Mouse (Mus musculus): Measurements from ENCODE around the gene Pde4d. TPM values are rescaled to one million over a fixed set of nuclear protein-coding genes. Genes with fewer than 3 reads are reported as not detected.

The Pde4d gene
- polyA plus RNA-seq, 1 experiment: 34.7 TPM

- no peak for TF ChIP-seq POLR2A (IDR thresholded peaks at IDR 0.05; ENCODE audit: extremely low read depth, insufficient read depth, low read length)
- no peak for TF ChIP-seq CTCF (IDR thresholded peaks at IDR 0.05; ENCODE audit: extremely low read depth, insufficient read depth, low read length)
- Histone ChIP-seq H3K27ac (ENCODE audit: insufficient read depth, low read length) (no peak overlapping the region), H3K4me3 (ENCODE audit: insufficient read depth, low read length) (no peak overlapping the region), H3K4me1 (ENCODE audit: control insufficient read depth, insufficient read depth, low read length) (no peaks in the 10 kb centered on the region)
Measured at GRCm38 (mm10) chr13:108435687-108436086, 14.1 kb upstream of the Pde4d start.

DNA sequence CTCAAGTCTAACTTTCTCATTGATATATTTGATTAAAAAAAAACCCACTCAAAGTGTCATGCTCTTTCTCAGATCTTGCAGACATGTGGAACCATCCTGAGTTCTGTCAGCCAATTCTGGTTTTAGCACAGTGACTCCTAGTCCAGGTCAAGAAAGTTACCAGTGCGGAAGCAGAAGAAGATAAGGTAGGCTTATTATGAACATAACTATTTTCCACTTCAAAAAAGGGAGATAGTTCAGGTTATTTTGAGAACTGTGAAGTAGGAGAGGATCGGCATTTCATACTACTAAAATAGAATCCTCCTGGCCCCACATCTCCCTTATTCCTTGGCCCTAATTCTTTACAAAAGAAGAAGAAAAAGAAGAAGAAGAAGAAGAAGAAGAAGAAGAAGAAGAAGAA is 12.3 kb upstream of the Pde4d start:
- Histone ChIP-seq H3K4me1 (ENCODE audit: control insufficient read depth, insufficient read depth, low read length) (no peaks in the 10 kb centered on the region), H3K27ac (ENCODE audit: insufficient read depth, low read length) (no peak overlapping the region), H3K4me3 (ENCODE audit: insufficient read depth, low read length) (no peak overlapping the region)
- TF ChIP-seq CTCF (IDR thresholded peaks at IDR 0.05; ENCODE audit: extremely low read depth, insufficient read depth, low read length): no peak
- TF ChIP-seq POLR2A (IDR thresholded peaks at IDR 0.05; ENCODE audit: extremely low read depth, insufficient read depth, low read length): no peak

- no peak for TF ChIP-seq POLR2A (IDR thresholded peaks at IDR 0.05; ENCODE audit: extremely low read depth, insufficient read depth, low read length)
- Histone ChIP-seq H3K4me1 (ENCODE audit: control insufficient read depth, insufficient read depth, low read length) (no peaks in the 10 kb centered on the region), H3K4me3 (ENCODE audit: insufficient read depth, low read length) (no peak overlapping the region), H3K27ac (ENCODE audit: insufficient read depth, low read length) (no peak overlapping the region)
Measured at GRCm38 (mm10) chr13:108439012-108439411, 10.7 kb upstream of the Pde4d start.

- TF ChIP-seq POLR2A (IDR thresholded peaks at IDR 0.05; ENCODE audit: extremely low read depth, insufficient read depth, low read length): no peak
- no peak for TF ChIP-seq CTCF (IDR thresholded peaks at IDR 0.05; ENCODE audit: extremely low read depth, insufficient read depth, low read length)
- H3K27ac ChIP-seq (ENCODE audit: insufficient read depth, low read length): no peak overlapping the region
- H3K4me1 ChIP-seq (ENCODE audit: control insufficient read depth, insufficient read depth, low read length): no peaks in the 10 kb centered on the region; the same call in 1 of the 2 replicates
- no peak overlapping the region for H3K4me3 ChIP-seq (ENCODE audit: insufficient read depth, low read length)
Measured at GRCm38 (mm10) chr13:108448348-108448931, 1.3 kb upstream of the Pde4d start.

DNA sequence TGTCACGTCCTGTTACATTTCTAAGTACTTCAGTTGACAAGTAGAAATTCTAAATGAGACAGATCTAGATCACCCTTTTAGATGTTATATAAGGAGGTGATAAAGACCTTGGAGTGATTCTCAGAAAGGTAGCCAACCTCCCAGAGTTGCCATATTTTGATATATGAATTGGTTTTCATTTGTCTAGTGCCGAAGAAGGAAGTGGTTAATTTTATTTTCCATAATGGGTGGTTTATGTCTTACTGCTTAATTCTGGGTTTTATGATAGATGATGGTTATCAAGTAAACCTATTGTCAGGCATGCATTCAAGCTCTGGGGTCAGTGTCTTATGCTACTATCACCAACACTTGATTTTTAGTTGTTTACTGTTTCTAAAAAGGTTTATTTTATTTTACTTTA is 1.4 kb downstream of the Pde4d start:
- H3K4me1 ChIP-seq (ENCODE audit: control insufficient read depth, insufficient read depth, low read length): no peaks in the 10 kb centered on the region; the same call in 1 of the 2 replicates
- H3K27ac ChIP-seq (ENCODE audit: insufficient read depth, low read length): no peak overlapping the region
- H3K4me3 ChIP-seq (ENCODE audit: insufficient read depth, low read length): no peak overlapping the region
- no peak for TF ChIP-seq CTCF (IDR thresholded peaks at IDR 0.05; ENCODE audit: extremely low read depth, insufficient read depth, low read length)
- no peak for TF ChIP-seq POLR2A (IDR thresholded peaks at IDR 0.05; ENCODE audit: extremely low read depth, insufficient read depth, low read length)

DNA sequence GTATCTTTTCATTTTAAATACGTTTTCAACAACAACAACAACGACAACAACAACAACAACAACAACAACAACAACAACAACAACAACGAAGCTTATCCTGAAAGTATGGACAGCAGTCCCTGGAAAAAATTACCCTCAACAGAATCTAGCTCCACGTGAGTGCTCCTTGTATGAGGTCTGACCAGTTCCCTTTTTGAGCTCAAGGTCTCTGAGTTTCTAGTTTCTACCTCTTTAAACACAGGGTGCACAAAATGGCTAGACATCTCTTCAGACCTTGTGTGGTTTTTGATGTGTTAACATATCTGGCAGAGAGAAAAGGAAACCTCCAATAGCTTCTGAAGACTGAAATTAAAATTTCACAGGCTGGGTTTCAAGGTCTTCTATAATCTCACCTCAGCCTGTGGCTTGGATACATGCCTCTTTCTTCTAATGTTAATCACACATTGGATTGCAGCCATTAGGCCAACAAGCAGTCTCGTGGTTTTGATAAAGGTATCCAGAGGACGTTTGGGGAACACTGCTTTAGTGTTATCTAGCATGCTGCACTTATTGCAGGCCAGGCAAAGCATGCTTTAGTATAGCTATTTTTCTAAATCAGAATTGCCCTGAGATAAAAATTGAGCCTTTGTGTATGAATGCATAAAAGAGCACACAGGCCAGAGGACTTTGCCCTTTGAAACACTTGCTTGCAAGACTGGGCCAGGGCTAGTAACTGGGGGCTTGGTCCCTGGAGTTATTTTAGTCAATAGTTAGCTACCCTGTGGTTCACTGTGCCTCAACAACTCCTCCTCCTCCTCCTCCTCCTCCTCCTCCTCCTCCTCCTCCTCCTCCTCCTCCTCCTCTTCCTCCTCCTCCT is 3.5 kb downstream of the Pde4d start:
- TF ChIP-seq POLR2A (IDR thresholded peaks at IDR 0.05; ENCODE audit: extremely low read depth, insufficient read depth, low read length) (no peak), CTCF (IDR thresholded peaks at IDR 0.05; ENCODE audit: extremely low read depth, insufficient read depth, low read length) (no peak)
- no peak overlapping the region for H3K27ac ChIP-seq (ENCODE audit: insufficient read depth, low read length)

GRCm38 (mm10) chr13:108462518-108462917 is 12.8 kb downstream of the Pde4d start:
- no peak overlapping the region for H3K27ac ChIP-seq (ENCODE audit: insufficient read depth, low read length)
- no peak overlapping the region for H3K4me3 ChIP-seq (ENCODE audit: insufficient read depth, low read length)
- TF ChIP-seq POLR2A (IDR thresholded peaks at IDR 0.05; ENCODE audit: extremely low read depth, insufficient read depth, low read length): no peak
- no peak for TF ChIP-seq CTCF (IDR thresholded peaks at IDR 0.05; ENCODE audit: extremely low read depth, insufficient read depth, low read length)
- H3K4me1 ChIP-seq (ENCODE audit: control insufficient read depth, insufficient read depth, low read length): no peaks in the 10 kb centered on the region; the same call in 1 of the 2 replicates

More for the DNA sequence above, 3.5 kb downstream of the Pde4d start:
- no peaks in the 10 kb centered on the region; the same call in 1 of the 2 replicates for H3K4me1 ChIP-seq (ENCODE audit: control insufficient read depth, insufficient read depth, low read length)
- H3K4me3 ChIP-seq (ENCODE audit: insufficient read depth, low read length): no peak overlapping the region

- Histone ChIP-seq H3K27ac (ENCODE audit: insufficient read depth, low read length) (no peak overlapping the region), H3K4me1 (ENCODE audit: control insufficient read depth, insufficient read depth, low read length) (no peaks in the 10 kb centered on the region; the same call in 1 of the 2 replicates), H3K4me3 (ENCODE audit: insufficient read depth, low read length) (no peak overlapping the region)
- no peak for TF ChIP-seq POLR2A (IDR thresholded peaks at IDR 0.05; ENCODE audit: extremely low read depth, insufficient read depth, low read length)
- no peak for TF ChIP-seq CTCF (IDR thresholded peaks at IDR 0.05; ENCODE audit: extremely low read depth, insufficient read depth, low read length)
Measured at GRCm38 (mm10) chr13:108465755-108466154, 16.0 kb downstream of the Pde4d start.

DNA sequence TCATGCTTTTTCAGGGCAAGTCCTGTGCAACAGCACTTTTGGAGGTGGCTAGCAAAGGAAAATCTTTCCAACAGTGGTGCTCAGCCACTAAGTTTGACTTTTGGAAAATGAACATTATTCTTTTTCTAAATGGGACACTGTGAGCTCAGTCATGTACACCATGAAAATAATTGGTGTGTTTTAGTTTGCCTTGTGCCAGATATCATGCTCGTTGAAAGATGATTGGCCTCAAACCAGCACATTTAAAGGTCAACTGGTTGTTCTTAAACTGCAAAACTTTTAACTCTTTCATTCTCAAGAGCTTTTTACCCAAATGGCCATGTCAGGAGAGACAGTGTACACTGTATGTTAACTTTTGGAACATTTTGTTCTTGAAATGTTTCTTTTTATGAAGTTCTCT is 17.3 kb downstream of the Pde4d start:
- no peak for TF ChIP-seq CTCF (IDR thresholded peaks at IDR 0.05; ENCODE audit: extremely low read depth, insufficient read depth, low read length)
- TF ChIP-seq POLR2A (IDR thresholded peaks at IDR 0.05; ENCODE audit: extremely low read depth, insufficient read depth, low read length): no peak
- Histone ChIP-seq H3K4me1 (ENCODE audit: control insufficient read depth, insufficient read depth, low read length) (no peaks in the 10 kb centered on the region; the same call in 1 of the 2 replicates), H3K27ac (ENCODE audit: insufficient read depth, low read length) (no peak overlapping the region), H3K4me3 (ENCODE audit: insufficient read depth, low read length) (no peak overlapping the region)

GRCm38 (mm10) chr13:108480451-108480850 is 30.7 kb downstream of the Pde4d start:
- TF ChIP-seq CTCF (IDR thresholded peaks at IDR 0.05; ENCODE audit: extremely low read depth, insufficient read depth, low read length) (no peak), POLR2A (IDR thresholded peaks at IDR 0.05; ENCODE audit: extremely low read depth, insufficient read depth, low read length) (no peak)
- Histone ChIP-seq H3K4me3 (ENCODE audit: insufficient read depth, low read length) (no peak overlapping the region), H3K27ac (ENCODE audit: insufficient read depth, low read length) (no peak overlapping the region), H3K4me1 (ENCODE audit: control insufficient read depth, insufficient read depth, low read length) (no peaks in the 10 kb centered on the region)
